Mouse (Mus musculus) cerebral cortex, adult 2 months (tissue): ENCODE results near the gene Sdhaf3.

Experiments
- WGBS: fragments of 180-500 bp; shearing (Covaris S2); methylation state at CpG from one replicate; pipeline ENCODE4 v1.1.7; 2018; 5-methylcytosine and 5-hydroxymethylcytosine counted together

Sdhaf3 gene

GRCm38 (mm10) chr6:7068782-7069181 is 113.0 kb downstream of the Sdhaf3 start:
- 54% methylated on average over 3 of the region's 3 CpGs for WGBS

GRCm38 (mm10) chr6:7069463-7069862 is 113.7 kb downstream of the Sdhaf3 start:
- WGBS: 63% methylated on average over 2 of the region's 2 CpGs

DNA sequence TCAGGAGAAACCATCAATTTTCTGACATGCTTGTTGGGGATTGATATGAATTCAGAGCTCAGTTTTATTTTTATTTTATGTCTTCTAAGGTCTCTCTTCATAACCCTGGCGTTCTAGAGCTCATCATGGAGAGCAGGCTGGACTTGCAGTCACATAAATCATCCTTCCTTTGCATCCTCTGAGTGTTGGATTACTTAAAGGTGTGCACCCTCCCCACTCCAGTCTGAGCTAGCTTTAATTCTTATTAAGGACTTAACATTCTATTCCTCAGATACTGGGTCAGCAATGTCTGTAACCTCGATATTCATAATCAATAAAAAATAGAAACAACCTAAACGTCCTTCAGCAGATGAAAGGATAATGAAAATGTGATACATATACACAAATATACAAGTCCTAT is 126.2 kb downstream of the Sdhaf3 start:
- WGBS: 68% methylated on average over 3 of the region's 3 CpGs

GRCm38 (mm10) chr6:7082467-7083259 is 126.9 kb downstream of the Sdhaf3 start:
- WGBS: 69% methylated on average over 5 of the region's 5 CpGs

GRCm38 (mm10) chr6:7083661-7084060 is 127.9 kb downstream of the Sdhaf3 start:
- WGBS: 64% methylated on average over 4 of the region's 4 CpGs

DNA sequence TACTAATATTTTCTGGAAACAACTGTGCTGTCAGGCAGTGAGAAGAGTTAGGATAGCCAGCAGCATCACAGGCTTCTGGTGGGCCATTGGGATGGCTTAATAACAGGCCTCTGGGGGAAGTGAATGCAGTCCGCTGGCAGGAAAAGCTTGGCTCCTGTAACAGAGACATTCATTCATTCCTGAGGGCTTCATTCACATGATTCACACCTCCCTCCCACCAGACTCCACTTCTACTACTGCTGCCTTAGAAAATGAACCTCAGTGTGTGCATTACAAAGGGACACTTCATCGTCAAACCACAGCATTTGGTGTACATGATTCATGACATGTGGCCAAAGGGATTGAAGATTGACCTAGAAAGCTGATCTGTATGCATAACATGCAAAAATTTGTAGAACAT is 128.6 kb downstream of the Sdhaf3 start:
- WGBS: 45% methylated on average over 2 of the region's 2 CpGs

GRCm38 (mm10) chr6:7085506-7085905 is 129.7 kb downstream of the Sdhaf3 start:
- WGBS: 86% methylated on average over 2 of the region's 2 CpGs

- WGBS: 89% methylated on average over 1 of the region's 1 CpGs
Measured at GRCm38 (mm10) chr6:7092094-7092493, 136.3 kb downstream of the Sdhaf3 start.
